Mouse (Mus musculus) layer of hippocampus, adult 6 months (tissue): Measurements from ENCODE around the gene Rgs4. TPM values are rescaled to one million over a fixed set of nuclear protein-coding genes. Genes with fewer than 3 reads are reported as not detected.

Source experiments
- long read RNA-seq, 2 experiments: library from polyadenylated mRNA; unstranded; transcript quantifications; one replicate each; pipeline ENCODE4 v2.0.0; 2019 to 2020
- polyA plus RNA-seq: library from polyadenylated mRNA; unstranded; fragments of <200 nt; fragmentation: Nextera tagmentation; gene quantifications from 2 replicates; pipeline ENCODE4 v1.2.3, GENCODE M21; 2021

The Rgs4 gene
- 31.4 and 33.9 TPM in 2 replicates for polyA plus RNA-seq
- long read RNA-seq, experiment 1, transcript Rgs4-201 (5 exons, 2,941 nt): major isoform, 20 of 74 reads
- long read RNA-seq, experiment 1, partial matches to known transcripts: 9 of 74 reads
- long read RNA-seq, experiment 1, other reads (novel, unspliced or antisense): 45 of 74 reads
- long read RNA-seq, experiment 2, transcript Rgs4-201 (5 exons, 2,941 nt): major isoform, 120 of 158 reads
- long read RNA-seq, experiment 2, partial matches to known transcripts: 6 of 158 reads
- long read RNA-seq, experiment 2, other reads (novel, unspliced or antisense): 32 of 158 reads

DNA sequence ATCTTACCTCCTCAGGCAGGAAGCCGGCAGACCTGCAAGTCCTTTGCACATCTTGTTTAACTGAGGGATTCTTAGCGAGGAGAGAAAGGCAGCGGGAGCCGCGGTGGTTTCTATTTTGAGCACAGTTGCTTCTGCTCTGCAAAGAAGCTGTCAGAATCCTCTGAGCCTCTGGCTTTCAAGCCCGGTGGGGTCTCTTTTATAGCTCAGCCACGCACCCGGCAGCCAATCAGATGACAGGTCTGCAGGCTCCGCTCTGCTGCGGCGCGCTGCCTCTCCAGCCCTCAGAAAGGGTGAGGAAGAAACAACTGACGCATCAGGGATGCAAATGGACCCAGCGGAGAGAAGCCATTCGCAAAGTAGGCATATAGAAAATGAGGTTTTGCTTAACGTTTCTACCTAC, at the start of gene Rgs4:
Gene Rgs4, minus strand, starts transcription at position 170 of the 400 bp plus-strand sequence.

Other genes with a start within 250 kb of the Rgs4 start
- 0.89 and 1.3 TPM in 2 replicates for gene Nuf2, start 216.2 kb downstream of the Rgs4 start, polyA plus RNA-seq
- gene Rgs5, start 92.1 kb downstream of the Rgs4 start, polyA plus RNA-seq: 17.4 and 19.6 TPM in 2 replicates
- 3.2 and 4.1 TPM in 2 replicates for gene Ccdc190, start 181.0 kb upstream of the Rgs4 start, polyA plus RNA-seq
- gene Hsd17b7, start 221.6 kb upstream of the Rgs4 start, polyA plus RNA-seq: 11.9 TPM in 2 replicates